Mouse (Mus musculus) lung, embryonic 14.5 days (tissue): ENCODE measurements around the gene Slit2. TPM values are rescaled to one million over a fixed set of nuclear protein-coding genes. Genes with fewer than 3 reads are reported as not detected.

Experiments
- ATAC-seq: fragments of 200-750 bp; cut with Nextera tagmentation; 2 replicates; pipeline ENCODE4 v1.8.0; 2017; ENCODE audit warnings: mild to moderate bottlenecking, moderate TSS enrichment, moderate library complexity; ENCODE audit not compliant: insufficient read depth
- DNase-seq: peaks from one replicate; pipeline ENCODE4 v3.0.0-alpha.2; 2015
- H3K27ac ChIP-seq: fragments of 300-500 bp; sonication (generic); 2 replicates; pipeline ENCODE4 v1.5.1; 2014; ENCODE audit warnings: low read depth, mild to moderate bottlenecking, moderate library complexity
- H3K27me3 ChIP-seq: fragments of 300-500 bp; sonication (generic); 2 replicates; pipeline ENCODE4 v1.6.1; 2014; ENCODE audit warnings: low read length, control low read depth; ENCODE audit not compliant: insufficient read depth
- H3K36me3 ChIP-seq: fragments of 300-500 bp; sonication (generic); 2 replicates; pipeline ENCODE4 v1.6.1; 2014; ENCODE audit warnings: control low read depth; ENCODE audit not compliant: insufficient read depth
- H3K4me1 ChIP-seq: fragments of 300-500 bp; sonication (generic); 2 replicates; pipeline ENCODE4 v1.6.1; 2014; ENCODE audit warnings: antibody characterized with exemption, control low read depth; ENCODE audit not compliant: insufficient read depth
- H3K4me2 ChIP-seq: fragments of 300-500 bp; sonication (generic); 2 replicates; pipeline ENCODE4 v1.6.1; 2014; ENCODE audit warnings: mild to moderate bottlenecking
- H3K4me3 ChIP-seq: fragments of 300-500 bp; sonication (generic); 2 replicates; pipeline ENCODE4 v1.5.1; 2014; ENCODE audit warnings: low read depth, low read length
- H3K9ac ChIP-seq: fragments of 300-500 bp; sonication (generic); 2 replicates; pipeline ENCODE4 v1.6.1; 2014
- H3K9me3 ChIP-seq: fragments of 300-500 bp; sonication (generic); 2 replicates; pipeline ENCODE4 v1.6.1; 2016; ENCODE audit warnings: low read depth, low read length, control low read depth
- CTCF ChIP-seq: IDR thresholded peaks from 2 replicates; pipeline ENCODE4 v1.5.1; 2016; ENCODE audit warnings: antibody characterized with exemption, low read depth
- WGBS: fragments of 180-500 bp; shearing (Covaris S2); extraction: QIAGEN DNeasy Blood & Tissue Kit; methylation state at CpG from one replicate; pipeline ENCODE4 v1.1.7; 2014; 5-methylcytosine and 5-hydroxymethylcytosine counted together
- polyA plus RNA-seq: library from polyadenylated mRNA; unstranded; fragments of >200 nt; fragmentation: Nextera tagmentation; extraction: Ambion mirVana; gene quantifications from 2 replicates; pipeline ENCODE4 v1.2.1, GENCODE M21; 2014

The Slit2 gene
- polyA plus RNA-seq, 1 experiment from 2014 or later, result 49.3 TPM

DNA sequence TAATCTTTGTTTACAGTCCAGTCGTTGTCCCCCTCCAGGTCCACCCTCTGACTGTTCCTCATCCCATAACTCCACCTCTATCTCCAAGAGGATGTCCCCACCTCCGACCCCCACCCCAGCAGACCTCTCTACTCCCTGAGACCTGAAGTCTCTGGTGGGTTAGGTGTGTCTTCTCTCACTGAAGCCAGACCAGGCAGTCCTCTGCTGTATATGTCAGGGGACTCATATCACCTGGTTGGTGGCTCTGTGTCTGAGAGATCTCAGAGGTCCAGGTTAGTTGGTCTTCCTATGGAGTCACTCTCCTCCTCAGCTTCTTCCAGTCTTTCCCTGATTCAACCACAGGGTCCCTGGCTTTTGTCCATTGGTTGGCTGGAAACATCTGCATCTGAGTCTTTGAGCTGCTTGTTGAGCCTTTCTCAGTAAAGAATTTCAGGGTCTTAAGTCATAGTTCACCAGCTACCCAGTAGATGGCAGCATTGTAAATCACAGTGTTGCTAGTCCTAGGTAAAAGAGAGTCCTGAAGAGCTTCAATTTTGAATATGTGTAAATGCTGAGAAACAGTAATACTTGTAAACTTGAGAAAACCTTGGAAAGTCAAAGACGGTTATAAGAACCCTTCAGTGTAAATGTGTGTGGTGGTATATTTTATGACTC is 143.0 kb downstream of the Slit2 start:
- H3K36me3 ChIP-seq, result no peaks in the 10 kb centered on the region
- no peak overlapping the region for H3K4me2 ChIP-seq
- no peak overlapping the region for H3K4me3 ChIP-seq
- WGBS, result 62% methylated on average over 3 of the region's 3 CpGs
- H3K9me3 ChIP-seq, result no peaks in the 10 kb centered on the region
- H3K9ac ChIP-seq, result no peak overlapping the region
- peak; percentile 57 for TF ChIP-seq CTCF
- no peak overlapping the region for H3K27ac ChIP-seq
- DNase-seq, result peak; percentile 84
- H3K4me1 ChIP-seq, result no peaks in the 10 kb centered on the region
- no peak for ATAC-seq
- H3K27me3 ChIP-seq, result no peaks in the 10 kb centered on the region

DNA sequence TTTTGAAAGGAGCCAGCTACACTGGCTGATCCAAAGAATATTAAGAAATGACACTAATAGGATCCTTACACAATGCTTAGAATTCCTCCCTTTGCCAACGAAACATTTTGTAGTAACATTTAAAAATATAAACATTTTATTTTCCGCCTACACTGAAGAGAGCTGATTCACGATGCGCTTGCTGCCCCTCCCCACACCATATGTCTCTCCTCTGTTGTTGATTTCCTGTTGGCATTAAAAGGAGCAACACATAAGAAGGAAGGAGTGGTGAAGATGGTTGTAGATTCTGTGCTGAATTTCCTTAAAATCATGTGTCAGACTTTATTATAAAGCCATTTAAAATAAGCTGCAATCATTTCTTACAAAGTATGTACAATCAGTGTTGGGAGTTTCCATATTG is 147.0 kb downstream of the Slit2 start:
- Histone ChIP-seq H3K4me3 (no peak overlapping the region), H3K9ac (no peak overlapping the region), H3K9me3 (no peaks in the 10 kb centered on the region), H3K4me1 (no peaks in the 10 kb centered on the region), H3K36me3 (no peaks in the 10 kb centered on the region), H3K27me3 (no peaks in the 10 kb centered on the region), H3K4me2 (no peak overlapping the region), H3K27ac (no peak overlapping the region)
- ATAC-seq (no peak), DNase-seq (no peak)
- WGBS, result 73% methylated on average over 4 of the region's 4 CpGs
- TF ChIP-seq CTCF, result no peak

DNA sequence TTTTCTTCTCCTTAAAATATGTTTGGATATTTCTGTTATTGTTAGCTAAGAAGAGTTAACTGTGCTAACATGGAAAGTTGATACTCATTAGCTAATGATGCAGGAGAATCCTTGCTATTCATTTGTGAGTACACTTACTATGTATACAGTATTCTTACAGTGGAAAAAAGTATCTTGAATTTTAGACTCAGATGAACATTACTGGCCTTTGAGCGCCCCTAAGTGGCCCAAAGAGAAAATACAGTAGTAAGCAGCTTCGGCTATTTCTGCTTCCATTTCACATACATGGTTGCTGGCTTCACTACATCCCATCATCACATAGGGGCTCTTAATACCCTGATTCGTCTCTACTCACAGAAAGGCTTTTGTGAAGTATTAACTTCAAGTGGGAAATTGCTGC is 153.6 kb downstream of the Slit2 start:
- 19% methylated on average over 3 of the region's 3 CpGs for WGBS
- Histone ChIP-seq H3K36me3 (no peaks in the 10 kb centered on the region), H3K27ac (no peak overlapping the region), H3K4me1 (no peaks in the 10 kb centered on the region), H3K4me2 (no peak overlapping the region), H3K9me3 (no peaks in the 10 kb centered on the region), H3K4me3 (no peak overlapping the region), H3K9ac (no peak overlapping the region), H3K27me3 (no peaks in the 10 kb centered on the region)
- peak; percentile 77 for DNase-seq
- TF ChIP-seq CTCF, result peak; percentile 57
- ATAC-seq, result no peak

DNA sequence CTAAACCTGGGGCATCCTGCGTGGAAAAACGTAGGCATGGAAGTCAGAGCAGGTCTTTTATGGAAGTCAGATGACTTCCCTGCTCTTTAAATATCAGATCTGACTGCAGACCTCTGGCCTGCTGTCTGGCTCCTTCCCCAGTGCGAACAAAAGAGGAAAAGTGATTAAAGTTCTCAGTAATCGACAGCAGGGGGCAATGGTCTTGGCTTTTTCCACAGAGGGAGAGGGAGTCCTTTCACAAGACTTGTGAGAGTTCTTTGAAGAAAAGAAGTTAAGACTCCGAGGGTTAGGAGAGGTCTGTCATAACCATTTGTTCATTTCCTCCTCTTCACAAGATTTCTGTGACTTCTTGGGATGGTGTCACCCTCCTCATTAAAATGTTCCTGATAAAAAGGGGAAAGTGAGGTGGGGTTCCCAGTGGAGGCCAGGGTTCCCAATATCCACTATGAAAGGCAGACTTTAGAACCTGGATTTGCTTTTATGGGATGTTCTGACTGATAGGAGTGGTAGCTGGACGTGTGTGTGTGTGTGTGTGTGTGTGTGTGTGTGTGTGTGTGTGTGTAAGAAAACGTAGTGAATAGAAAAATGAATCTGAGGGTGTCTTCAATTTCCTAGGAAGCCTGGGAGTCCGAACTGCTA is 156.0 kb downstream of the Slit2 start:
- Histone ChIP-seq H3K27ac (no peak overlapping the region), H3K9ac (no peak overlapping the region), H3K4me2 (no peak overlapping the region), H3K36me3 (no peaks in the 10 kb centered on the region), H3K4me3 (no peak overlapping the region), H3K27me3 (no peaks in the 10 kb centered on the region), H3K9me3 (no peaks in the 10 kb centered on the region), H3K4me1 (no peaks in the 10 kb centered on the region)
- peak; percentile 53 for TF ChIP-seq CTCF
- 28% methylated on average over 8 of the region's 8 CpGs for WGBS
- DNase-seq (peak; percentile 57), ATAC-seq (peak; percentile 41; the same call in 1 of the 2 replicates)

DNA sequence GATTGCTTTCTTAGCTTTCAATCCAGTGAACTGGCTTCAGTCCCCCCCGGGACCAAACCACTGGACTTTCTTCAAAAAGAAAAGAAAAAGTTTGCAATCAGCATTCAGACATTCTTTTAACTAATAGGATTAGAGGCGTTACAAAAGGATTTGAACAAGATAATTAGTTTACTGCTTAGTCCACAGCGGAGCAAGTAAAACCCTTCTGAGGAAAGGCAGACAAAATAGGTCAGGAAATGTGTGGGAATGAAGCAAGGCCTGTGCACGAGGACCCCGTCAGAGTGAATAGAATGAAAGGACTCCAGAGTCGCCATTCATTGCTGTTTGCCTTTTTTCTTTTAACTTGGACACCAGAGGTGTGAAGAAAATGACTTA is 156.5 kb downstream of the Slit2 start:
- no peak overlapping the region for H3K4me2 ChIP-seq
- WGBS, result 58% methylated on average over 6 of the region's 6 CpGs
- no peak for DNase-seq

DNA sequence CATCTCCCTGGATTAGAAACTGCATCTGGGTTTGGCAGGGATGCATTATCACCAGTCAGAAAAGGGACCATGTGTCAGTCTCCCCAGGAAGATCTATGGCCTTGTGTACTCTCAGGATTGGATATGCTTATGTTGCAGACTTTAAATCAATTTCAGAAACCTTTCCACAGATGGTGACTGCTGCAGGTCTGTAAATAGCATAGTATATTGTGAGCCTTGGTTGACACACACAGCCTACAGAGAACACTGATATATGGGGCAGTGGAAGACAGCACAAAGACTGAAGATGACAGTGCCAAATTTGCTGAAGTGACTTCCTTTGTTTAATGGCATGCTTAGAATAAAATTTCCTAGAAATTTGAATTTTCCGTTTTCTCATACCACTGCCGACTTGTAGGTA is 163.1 kb downstream of the Slit2 start:
- no peaks in the 10 kb centered on the region for H3K4me1 ChIP-seq
- no peaks in the 10 kb centered on the region for H3K9me3 ChIP-seq
- H3K27ac ChIP-seq, result no peak overlapping the region
- H3K27me3 ChIP-seq, result no peaks in the 10 kb centered on the region
- WGBS, result 83% methylated on average over 2 of the region's 2 CpGs
- TF ChIP-seq CTCF, result no peak
- H3K36me3 ChIP-seq, result no peaks in the 10 kb centered on the region
- H3K9ac ChIP-seq, result no peak overlapping the region
- no peak for DNase-seq
- H3K4me2 ChIP-seq, result no peak overlapping the region
- H3K4me3 ChIP-seq, result no peak overlapping the region
- ATAC-seq, result no peak

More for the DNA sequence above, 156.5 kb downstream of the Slit2 start:
- no peak for TF ChIP-seq CTCF
- Histone ChIP-seq H3K4me3 (no peak overlapping the region), H3K9me3 (no peaks in the 10 kb centered on the region), H3K27me3 (no peaks in the 10 kb centered on the region), H3K27ac (no peak overlapping the region), H3K9ac (no peak overlapping the region), H3K36me3 (no peaks in the 10 kb centered on the region), H3K4me1 (no peaks in the 10 kb centered on the region)
- ATAC-seq, result no peak

DNA sequence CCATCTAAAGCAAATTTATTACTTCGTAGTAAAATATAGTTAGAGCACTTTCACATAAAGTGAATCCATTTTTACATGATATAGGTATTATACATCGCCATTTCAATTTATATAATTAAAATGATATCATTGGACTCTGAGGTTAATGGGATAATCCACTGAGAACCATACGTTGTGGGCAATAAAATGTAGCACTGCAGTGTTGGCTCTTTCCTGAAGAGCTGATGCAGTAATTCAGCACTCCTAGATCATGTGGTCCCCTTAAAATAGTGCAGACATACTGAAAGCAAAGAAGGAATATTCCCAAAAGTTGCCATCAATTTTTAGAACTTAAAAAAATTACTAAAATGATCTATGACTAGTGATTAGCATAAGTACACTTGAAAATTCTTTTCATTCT is 177.9 kb downstream of the Slit2 start:
- ATAC-seq, result no peak
- WGBS, result 86% methylated on average over 3 of the region's 3 CpGs

More for the DNA sequence above, 177.9 kb downstream of the Slit2 start:
- no peaks in the 10 kb centered on the region for H3K9me3 ChIP-seq
- no peak overlapping the region for H3K4me3 ChIP-seq
- no peak for DNase-seq
- no peak overlapping the region for H3K9ac ChIP-seq
- H3K36me3 ChIP-seq, result no peaks in the 10 kb centered on the region
- no peak for TF ChIP-seq CTCF
- no peak overlapping the region for H3K4me2 ChIP-seq
- H3K4me1 ChIP-seq, result no peaks in the 10 kb centered on the region
- no peaks in the 10 kb centered on the region for H3K27me3 ChIP-seq
- no peak overlapping the region for H3K27ac ChIP-seq
